In genomic region chr12:27786716-27787291, GRCm38 (mm10) we compare ENCODE assay signal across 19 mouse cellular contexts.
DNase-seq lines count a peak whose midpoint lies in the region; ATAC-seq lines count a peak whose summit lies in the region.
"Had no signal": no experiment of that assay in that cellular context is flagged by ENCODE, and none has a peak within 500 bp of the region (broad histone marks: within the 10 kb centered on the region; RNA-seq: fewer than 3 reads in every experiment).

No protein-coding gene starts in this region.

- H3K27me3 ChIP-seq in intestine, embryonic 15.5 days (replicated peaks), result no peaks in the 10 kb centered on the region
- no peaks in the 10 kb centered on the region for H3K27me3 ChIP-seq in intestine, embryonic 16.5 days (replicated peaks; ENCODE audit: control insufficient read depth, insufficient read depth, low read length)
- H3K27me3 ChIP-seq in stomach, embryonic 15.5 days (replicated peaks), result no peaks in the 10 kb centered on the region
- H3K27me3 ChIP-seq in kidney, embryonic 14.5 days (ENCODE audit: control insufficient read depth, insufficient read depth, low read length), result no peaks in the 10 kb centered on the region
- H3K27me3 ChIP-seq in forebrain, embryonic 16.5 days (replicated peaks; ENCODE audit: control insufficient read depth, insufficient read depth, low read length), result no peaks in the 10 kb centered on the region
- H3K27me3 ChIP-seq: embryonic facial prominence, embryonic 15.5 days; limb, embryonic 15.5 days had no signal

- peak; percentile 47; the same call in 1 of the 2 replicates for ATAC-seq in intestine, embryonic 15.5 days
- no peak for ATAC-seq in intestine, embryonic 16.5 days
- peak; percentile 92 for ATAC-seq in stomach, embryonic 15.5 days (ENCODE audit: insufficient read depth, low FRiP score, low read depth)
- no peak for ATAC-seq in kidney, embryonic 14.5 days (ENCODE audit: low FRiP score, low TSS enrichment)
- no peak for ATAC-seq in forebrain, embryonic 16.5 days
- ATAC-seq: forebrain, embryonic 14.5 days; hindbrain, postnatal 0 days had no signal

- no peak overlapping the region for H3K9ac ChIP-seq in intestine, embryonic 15.5 days
- no peak overlapping the region for H3K9ac ChIP-seq in intestine, embryonic 16.5 days (ENCODE audit: low read depth, low read length)
- no peak overlapping the region for H3K9ac ChIP-seq in stomach, embryonic 15.5 days
- H3K9ac ChIP-seq in kidney, embryonic 14.5 days (ENCODE audit: low read depth, low read length), result no peak overlapping the region
- no peak overlapping the region for H3K9ac ChIP-seq in forebrain, embryonic 16.5 days (replicated peaks; ENCODE audit: low read depth, low read length)
- H3K9ac ChIP-seq: embryonic facial prominence, embryonic 15.5 days; limb, embryonic 15.5 days had no signal

- 17% methylated on average over 3 of the region's 3 CpGs for WGBS in intestine, embryonic 15.5 days
- 19% methylated on average over 3 of the region's 3 CpGs for WGBS in intestine, embryonic 16.5 days
- 8% methylated on average over 3 of the region's 3 CpGs for WGBS in stomach, embryonic 15.5 days
- 46% methylated on average over 3 of the region's 3 CpGs for WGBS in kidney, embryonic 14.5 days
- WGBS in forebrain, embryonic 16.5 days, result 78% methylated on average over 3 of the region's 3 CpGs

- no peak overlapping the region for H3K4me2 ChIP-seq in intestine, embryonic 15.5 days (replicated peaks)
- H3K4me2 ChIP-seq in intestine, embryonic 16.5 days (ENCODE audit: low read depth, low read length), result no peak overlapping the region
- H3K4me2 ChIP-seq in stomach, embryonic 15.5 days, result no peak overlapping the region
- no peak overlapping the region for H3K4me2 ChIP-seq in kidney, embryonic 14.5 days (replicated peaks; ENCODE audit: low read depth, low read length)
- no peak overlapping the region for H3K4me2 ChIP-seq in forebrain, embryonic 16.5 days (ENCODE audit: low read length)
- H3K4me2 ChIP-seq: embryonic facial prominence, embryonic 15.5 days; limb, embryonic 15.5 days; midbrain, embryonic 11.5 days had no signal

- H3K27ac ChIP-seq in intestine, embryonic 15.5 days, result no peak overlapping the region
- H3K27ac ChIP-seq in intestine, embryonic 16.5 days (ENCODE audit: low read length), result no peak overlapping the region
- no peak overlapping the region for H3K27ac ChIP-seq in stomach, embryonic 15.5 days
- no peak overlapping the region for H3K27ac ChIP-seq in kidney, embryonic 14.5 days (ENCODE audit: low read depth, low read length)
- H3K27ac ChIP-seq in forebrain, embryonic 16.5 days (ENCODE audit: low read length), result no peak overlapping the region
- H3K27ac ChIP-seq: embryonic facial prominence, embryonic 15.5 days; hindbrain, postnatal 0 days; limb, embryonic 15.5 days had no signal

- no peaks in the 10 kb centered on the region for H3K36me3 ChIP-seq in intestine, embryonic 15.5 days
- no peaks in the 10 kb centered on the region for H3K36me3 ChIP-seq in intestine, embryonic 16.5 days (ENCODE audit: control insufficient read depth, insufficient read depth, low read length)
- no peaks in the 10 kb centered on the region for H3K36me3 ChIP-seq in stomach, embryonic 15.5 days
- H3K36me3 ChIP-seq in kidney, embryonic 14.5 days (ENCODE audit: control insufficient read depth, insufficient read depth, low read length), result no peaks in the 10 kb centered on the region
- no peaks in the 10 kb centered on the region for H3K36me3 ChIP-seq in forebrain, embryonic 16.5 days (ENCODE audit: control insufficient read depth, insufficient read depth)
- H3K36me3 ChIP-seq: embryonic facial prominence, embryonic 15.5 days; limb, embryonic 15.5 days had no signal

- no peak overlapping the region for H3K4me3 ChIP-seq in intestine, embryonic 15.5 days (replicated peaks)
- H3K4me3 ChIP-seq in intestine, embryonic 16.5 days (ENCODE audit: low read length), result no peak overlapping the region
- H3K4me3 ChIP-seq in stomach, embryonic 15.5 days (replicated peaks), result no peak overlapping the region
- no peak overlapping the region for H3K4me3 ChIP-seq in kidney, embryonic 14.5 days (ENCODE audit: low read length)
- no peak overlapping the region for H3K4me3 ChIP-seq in forebrain, embryonic 16.5 days (replicated peaks; ENCODE audit: low read length)
- H3K4me3 ChIP-seq: embryonic facial prominence, embryonic 15.5 days; limb, embryonic 15.5 days had no signal

- no peaks in the 10 kb centered on the region for H3K9me3 ChIP-seq in intestine, embryonic 15.5 days
- H3K9me3 ChIP-seq in intestine, embryonic 16.5 days (ENCODE audit: control insufficient read depth, low read length), result no peaks in the 10 kb centered on the region
- no peaks in the 10 kb centered on the region for H3K9me3 ChIP-seq in stomach, embryonic 15.5 days
- H3K9me3 ChIP-seq in kidney, embryonic 14.5 days (ENCODE audit: control insufficient read depth, low read length), result no peaks in the 10 kb centered on the region
- no peaks in the 10 kb centered on the region for H3K9me3 ChIP-seq in forebrain, embryonic 16.5 days (ENCODE audit: control insufficient read depth, low read length)
- H3K9me3 ChIP-seq: embryonic facial prominence, embryonic 15.5 days; limb, embryonic 15.5 days had no signal

- peak; percentile 46 for DNase-seq in embryo, embryonic 10 days (ENCODE audit: low spot score)
- peak; percentile 34 for DNase-seq in embryo, embryonic 9.5 days (ENCODE audit: extremely low spot score)
- DNase-seq: adrenal gland, postnatal 36 days; cerebellum, adult 9-10 months; heart, postnatal 10 days; kidney, adult 9 months; kidney, postnatal 36 days; right cerebral cortex, adult 18-20 months; thymus, postnatal 14 days had no signal

- no peaks in the 10 kb centered on the region for H3K4me1 ChIP-seq in intestine, embryonic 15.5 days (replicated peaks)
- no peaks in the 10 kb centered on the region for H3K4me1 ChIP-seq in intestine, embryonic 16.5 days (ENCODE audit: control insufficient read depth, insufficient read depth, low read length)
- H3K4me1 ChIP-seq in stomach, embryonic 15.5 days, result no peaks in the 10 kb centered on the region
- no peaks in the 10 kb centered on the region for H3K4me1 ChIP-seq in kidney, embryonic 14.5 days (ENCODE audit: control insufficient read depth, insufficient read depth, low read length)
- no peaks in the 10 kb centered on the region for H3K4me1 ChIP-seq in forebrain, embryonic 16.5 days (replicated peaks; ENCODE audit: control insufficient read depth, insufficient read depth, low read length)
- H3K4me1 ChIP-seq: embryonic facial prominence, embryonic 15.5 days; limb, embryonic 15.5 days had no signal

Comparison
In these comparisons a context has a peak if more than half of its experiments do, and no peak if none do; other contexts are left out.
1. ATAC-seq: peak in intestine, embryonic 15.5 days (single experiment) and stomach, embryonic 15.5 days (single experiment); none in intestine, embryonic 16.5 days (single experiment), kidney, embryonic 14.5 days (single experiment) and forebrain, embryonic 16.5 days (single experiment).